Mouse (Mus musculus) cortical plate, adult 2 months (tissue): ENCODE results near the gene Col4a3bp. TPM values are rescaled to one million over a fixed set of nuclear protein-coding genes. Genes with fewer than 3 reads are reported as not detected.

Experiments used
- H3K27ac ChIP-seq: fragments of 200-500 bp; 2 replicates; pipeline ENCODE4 v1.5.1; 2012; ENCODE audit warnings: low read length, control low read depth, inconsistent platforms; ENCODE audit not compliant: insufficient read depth
- H3K4me1 ChIP-seq: fragments of 200-500 bp; 2 replicates; pipeline ENCODE4 v1.6.1; 2011; ENCODE audit warnings: low read length; ENCODE audit not compliant: control insufficient read depth, insufficient read depth
- H3K4me3 ChIP-seq: fragments of 200-500 bp; 2 replicates; pipeline ENCODE4 v1.5.1; 2011; ENCODE audit warnings: mild to moderate bottlenecking, low read length, control low read depth; ENCODE audit not compliant: insufficient read depth
- CTCF ChIP-seq: fragments of 200-500 bp; IDR thresholded peaks from 2 replicates; pipeline ENCODE4 v1.5.1; 2011; ENCODE audit warnings: mild to moderate bottlenecking, control low read depth, low read length; ENCODE audit not compliant: insufficient read depth; ENCODE audit errors: extremely low read depth
- POLR2A ChIP-seq: fragments of 200-500 bp; IDR thresholded peaks from 2 replicates; pipeline ENCODE4 v1.6.1; 2011; ENCODE audit warnings: mild to moderate bottlenecking, low read length, control low read depth; ENCODE audit not compliant: insufficient read depth; ENCODE audit errors: extremely low read depth
- polyA plus RNA-seq: library from polyadenylated mRNA; depleted of rRNA; stranded (reverse); fragments of >200 nt; gene quantifications from 2 replicates; pipeline ENCODE4 v1.2.3, GENCODE M21; 2012

Col4a3bp gene
- polyA plus RNA-seq, 1 experiment, result 35.5 TPM

- TF ChIP-seq CTCF (no peak), POLR2A (no peak)
- peak overlapping the region; percentile 23; the same call in 1 of the 2 replicates for H3K27ac ChIP-seq
- no peak overlapping the region for H3K4me3 ChIP-seq
- H3K4me1 ChIP-seq, result peaks cover 2% of the 10 kb centered on the region
Measured at GRCm38 (mm10) chr13:96514154-96514942, 28.1 kb upstream of the Col4a3bp start.

- no peak overlapping the region for H3K27ac ChIP-seq
- peaks cover 2% of the 10 kb centered on the region for H3K4me1 ChIP-seq
- no peak for TF ChIP-seq CTCF
- TF ChIP-seq POLR2A, result no peak
- H3K4me3 ChIP-seq, result no peak overlapping the region
Measured at GRCm38 (mm10) chr13:96516249-96516648, 26.2 kb upstream of the Col4a3bp start.

GRCm38 (mm10) chr13:96517335-96517734, 25.1 kb upstream of the Col4a3bp start:
- peaks cover 2% of the 10 kb centered on the region for H3K4me1 ChIP-seq
- no peak overlapping the region for H3K4me3 ChIP-seq
- H3K27ac ChIP-seq, result no peak overlapping the region
- TF ChIP-seq CTCF, result no peak
- TF ChIP-seq POLR2A, result no peak

- no peak for TF ChIP-seq CTCF
- no peak for TF ChIP-seq POLR2A
- no peak overlapping the region for H3K27ac ChIP-seq
- H3K4me3 ChIP-seq, result no peak overlapping the region
- H3K4me1 ChIP-seq, result no peaks in the 10 kb centered on the region
Measured at GRCm38 (mm10) chr13:96521294-96521693, 21.1 kb upstream of the Col4a3bp start.

DNA sequence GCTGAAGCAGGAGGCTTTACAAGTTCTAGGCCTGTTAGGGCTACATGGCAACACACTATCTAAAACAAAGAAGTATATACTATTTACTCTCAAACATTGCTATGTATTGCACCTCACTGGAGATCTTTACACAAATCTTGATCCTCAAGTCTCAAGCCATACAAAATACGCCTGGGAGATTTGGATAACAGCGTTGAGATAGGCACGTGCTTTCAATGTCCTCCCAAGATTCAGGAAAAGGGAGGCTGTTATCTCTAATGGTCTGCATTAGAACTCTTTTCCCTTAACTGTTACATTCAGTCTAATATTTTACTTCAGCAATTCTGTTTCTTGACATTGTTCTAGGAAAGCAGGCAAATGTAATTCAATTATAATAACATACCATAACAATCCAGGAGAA, 15.4 kb upstream of the Col4a3bp start:
- Histone ChIP-seq H3K4me1 (no peaks in the 10 kb centered on the region; the same call in 1 of the 2 replicates), H3K27ac (no peak overlapping the region), H3K4me3 (no peak overlapping the region)
- TF ChIP-seq CTCF (no peak), POLR2A (no peak)

DNA sequence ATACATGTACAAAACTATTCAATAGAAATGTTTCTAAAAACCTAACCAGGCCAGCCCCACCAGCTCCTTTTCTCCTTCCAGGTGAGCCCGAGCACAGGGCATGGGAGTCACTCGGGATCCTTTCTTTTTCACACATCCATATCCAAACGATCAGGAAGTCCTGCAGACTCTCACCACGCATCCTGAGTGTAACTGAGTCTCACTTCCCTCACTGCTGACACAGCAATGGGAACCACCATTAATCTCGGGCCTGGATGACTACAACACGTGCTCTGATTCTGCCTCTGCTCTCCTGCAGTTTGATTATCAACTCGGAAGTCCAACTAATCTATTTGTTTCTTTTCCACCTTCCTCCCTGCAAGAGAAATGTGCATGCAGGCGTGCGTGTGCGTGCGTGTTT, 14.6 kb upstream of the Col4a3bp start:
- Histone ChIP-seq H3K27ac (no peak overlapping the region), H3K4me3 (no peak overlapping the region), H3K4me1 (no peaks in the 10 kb centered on the region; the same call in 1 of the 2 replicates)
- TF ChIP-seq CTCF, result no peak

GRCm38 (mm10) chr13:96528776-96529175, 13.6 kb upstream of the Col4a3bp start:
- H3K27ac ChIP-seq, result no peak overlapping the region
- TF ChIP-seq POLR2A, result no peak
- TF ChIP-seq CTCF, result no peak
- no peak overlapping the region for H3K4me3 ChIP-seq
- no peaks in the 10 kb centered on the region; the same call in 1 of the 2 replicates for H3K4me1 ChIP-seq

DNA sequence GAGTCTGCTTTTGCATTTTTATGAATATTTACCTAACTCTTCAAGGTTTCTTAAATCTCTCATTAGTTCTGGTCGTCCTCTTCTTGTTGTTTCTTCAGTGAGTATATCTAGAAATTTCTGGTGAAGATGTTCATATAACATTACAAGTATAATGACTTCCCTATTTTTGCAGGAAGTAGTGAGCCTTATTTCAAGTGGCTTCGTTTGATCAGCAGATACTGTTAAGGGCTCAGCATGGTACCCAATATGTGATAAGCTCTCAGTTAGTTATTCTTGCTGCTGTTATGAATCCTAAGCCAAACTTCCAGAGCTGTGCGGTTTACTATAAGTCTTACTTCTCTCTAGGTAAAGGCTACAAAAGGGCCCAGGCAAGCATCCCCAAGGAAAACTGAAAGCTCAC, 12.9 kb upstream of the Col4a3bp start:
- TF ChIP-seq CTCF, result no peak
- no peak for TF ChIP-seq POLR2A
- Histone ChIP-seq H3K4me3 (no peak overlapping the region), H3K4me1 (no peaks in the 10 kb centered on the region; the same call in 1 of the 2 replicates), H3K27ac (no peak overlapping the region)

DNA sequence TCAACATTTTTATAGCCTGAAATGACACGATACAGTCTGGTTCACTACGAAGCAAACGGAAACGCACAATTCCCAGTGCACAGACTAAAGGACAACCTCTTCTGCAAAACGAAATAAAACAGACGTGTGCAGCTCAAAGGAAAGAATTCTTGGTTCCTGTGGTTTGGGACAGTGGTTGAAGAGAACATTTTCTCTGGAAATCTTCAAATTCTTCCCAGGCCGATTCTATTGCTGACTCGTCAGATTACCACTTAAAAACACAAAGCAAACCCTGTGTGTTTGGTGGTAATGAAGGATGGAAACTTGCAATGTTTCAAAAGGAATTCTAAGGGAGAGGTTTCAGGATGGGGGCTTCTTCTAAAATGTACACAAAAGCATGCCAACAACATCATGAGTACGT, 12.4 kb upstream of the Col4a3bp start:
- Histone ChIP-seq H3K4me3 (no peak overlapping the region), H3K27ac (no peak overlapping the region), H3K4me1 (no peaks in the 10 kb centered on the region; the same call in 1 of the 2 replicates)
- TF ChIP-seq POLR2A, result no peak
- TF ChIP-seq CTCF, result no peak

- Histone ChIP-seq H3K4me3 (no peak overlapping the region), H3K4me1 (no peaks in the 10 kb centered on the region; the same call in 1 of the 2 replicates), H3K27ac (no peak overlapping the region)
- TF ChIP-seq POLR2A, result no peak
- no peak for TF ChIP-seq CTCF
Measured at GRCm38 (mm10) chr13:96532176-96532575, 10.2 kb upstream of the Col4a3bp start.
